Mouse (Mus musculus) heart, postnatal 0 days (tissue): ENCODE data around the gene Ece1. TPM values are rescaled to one million over a fixed set of nuclear protein-coding genes. Genes with fewer than 3 reads are reported as not detected.

Source experiments
- ATAC-seq: fragments of 200-750 bp; cut with Nextera tagmentation; 2 replicates; pipeline ENCODE4 v1.8.0; 2017; ENCODE audit warnings: low read depth, moderate number of reproducible peaks, moderate library complexity; ENCODE audit not compliant: insufficient read depth
- DNase-seq: peaks from one replicate; pipeline ENCODE4 v3.0.0-alpha.2; 2016; ENCODE audit warnings: low spot score
- H3K27ac ChIP-seq: fragments of 300-500 bp; sonication (generic); 2 replicates; pipeline ENCODE4 v1.5.1; 2014; ENCODE audit warnings: low read depth, mild to moderate bottlenecking
- H3K27me3 ChIP-seq: fragments of 300-500 bp; sonication (generic); 2 replicates; pipeline ENCODE4 v1.6.1; 2014; ENCODE audit warnings: low read length, mixed read lengths; ENCODE audit not compliant: control insufficient read depth, insufficient read depth
- H3K36me3 ChIP-seq: fragments of 300-500 bp; sonication (generic); replicated peaks from 2 replicates; pipeline ENCODE4 v1.6.1; 2014; ENCODE audit warnings: low read length, mixed read lengths; ENCODE audit not compliant: control insufficient read depth, insufficient read depth
- H3K4me1 ChIP-seq: fragments of 300-500 bp; sonication (generic); 2 replicates; pipeline ENCODE4 v1.6.1; 2014; ENCODE audit warnings: antibody characterized with exemption; ENCODE audit not compliant: control insufficient read depth, insufficient read depth
- H3K4me2 ChIP-seq: fragments of 300-500 bp; sonication (generic); 2 replicates; pipeline ENCODE4 v1.6.1; 2014; ENCODE audit warnings: low read depth, mild to moderate bottlenecking, low read length, moderate library complexity
- H3K4me3 ChIP-seq: fragments of 300-500 bp; sonication (generic); 2 replicates; pipeline ENCODE4 v1.5.1; 2014; ENCODE audit warnings: low read depth, low read length
- H3K9ac ChIP-seq: fragments of 300-500 bp; sonication (generic); replicated peaks from 2 replicates; pipeline ENCODE4 v1.6.1; 2014; ENCODE audit warnings: low read depth, low read length, mixed read lengths
- H3K9me3 ChIP-seq: fragments of 300-500 bp; sonication (generic); replicated peaks from 2 replicates; pipeline ENCODE4 v1.6.1; 2016; ENCODE audit warnings: low read length; ENCODE audit not compliant: control insufficient read depth
- CTCF ChIP-seq: IDR thresholded peaks from 2 replicates; pipeline ENCODE4 v1.5.1; 2016; ENCODE audit warnings: antibody characterized with exemption, control low read depth, low read depth
- EP300 ChIP-seq: IDR thresholded peaks from 2 replicates; pipeline ENCODE4 v1.6.1; 2016; ENCODE audit warnings: antibody characterized with exemption, low read depth
- WGBS: fragments of 180-500 bp; shearing (Covaris S2); extraction: QIAGEN DNeasy Blood & Tissue Kit; methylation state at CpG from one replicate; pipeline ENCODE4 v1.1.7; 2014; 5-methylcytosine and 5-hydroxymethylcytosine counted together
- polyA plus RNA-seq: library from polyadenylated mRNA; unstranded; fragments of >200 nt; fragmentation: Nextera tagmentation; extraction: Ambion mirVana; gene quantifications from 2 replicates; pipeline ENCODE4 v1.2.1, GENCODE M21; 2015
- total RNA-seq: library from RNA; depleted of rRNA; stranded (reverse); fragments of >200 nt; gene quantifications from 2 replicates; pipeline ENCODE4 v1.2.3, GENCODE M21; 2014; ENCODE audit warnings: low replicate concordance

Ece1 gene
- total and polyA plus RNA-seq, 2 experiments from 2014 or later, result 35.4 to 140 TPM

DNA sequence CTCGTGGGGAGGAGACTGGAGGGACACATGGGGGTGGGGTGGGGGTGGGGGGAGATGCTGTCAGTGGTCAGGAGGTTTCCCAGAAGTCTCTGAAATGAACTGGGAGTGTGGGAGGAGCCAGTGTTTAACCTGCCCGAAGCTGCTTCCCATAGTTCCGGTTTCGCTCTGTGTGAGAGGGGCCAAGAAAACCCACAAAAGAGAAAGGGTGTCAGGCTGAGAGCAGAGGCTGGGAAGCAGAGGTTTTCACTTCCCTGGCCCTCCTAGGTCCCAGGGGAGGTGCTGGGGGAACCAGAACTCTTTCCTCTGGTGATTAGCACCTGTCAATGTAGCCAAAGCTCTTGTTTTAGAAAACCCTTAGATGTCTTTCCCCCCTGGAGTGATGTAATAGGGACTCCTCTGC, 47.4 kb downstream of the Ece1 start:
- peaks cover 9% of the 10 kb centered on the region; the same call in 1 of the 2 replicates for H3K27me3 ChIP-seq
- 50% methylated on average over 4 of the region's 4 CpGs for WGBS
- H3K36me3 ChIP-seq, result no peaks in the 10 kb centered on the region
- TF ChIP-seq CTCF (no peak), EP300 (no peak)
- no peak for ATAC-seq
- H3K27ac ChIP-seq, result no peak overlapping the region
- no peaks in the 10 kb centered on the region for H3K9me3 ChIP-seq
- H3K9ac ChIP-seq, result no peak overlapping the region
- H3K4me2 ChIP-seq, result no peak overlapping the region
- H3K4me3 ChIP-seq, result no peak overlapping the region
- no peak for DNase-seq
- no peaks in the 10 kb centered on the region; the same call in 1 of the 2 replicates for H3K4me1 ChIP-seq

GRCm38 (mm10) chr4:137910382-137911009, 48.5 kb downstream of the Ece1 start:
- no peak for TF ChIP-seq EP300
- TF ChIP-seq CTCF, result peak; percentile 42; the same call in 1 of the 2 replicates
- Histone ChIP-seq H3K27ac (no peak overlapping the region), H3K27me3 (peaks cover 9% of the 10 kb centered on the region; the same call in 1 of the 2 replicates), H3K4me1 (no peaks in the 10 kb centered on the region; the same call in 1 of the 2 replicates), H3K36me3 (no peaks in the 10 kb centered on the region), H3K9me3 (no peaks in the 10 kb centered on the region), H3K4me3 (no peak overlapping the region), H3K9ac (no peak overlapping the region), H3K4me2 (no peak overlapping the region)
- no peak for ATAC-seq
- DNase-seq, result no peak
- 94% methylated on average over 5 of the region's 5 CpGs for WGBS

DNA sequence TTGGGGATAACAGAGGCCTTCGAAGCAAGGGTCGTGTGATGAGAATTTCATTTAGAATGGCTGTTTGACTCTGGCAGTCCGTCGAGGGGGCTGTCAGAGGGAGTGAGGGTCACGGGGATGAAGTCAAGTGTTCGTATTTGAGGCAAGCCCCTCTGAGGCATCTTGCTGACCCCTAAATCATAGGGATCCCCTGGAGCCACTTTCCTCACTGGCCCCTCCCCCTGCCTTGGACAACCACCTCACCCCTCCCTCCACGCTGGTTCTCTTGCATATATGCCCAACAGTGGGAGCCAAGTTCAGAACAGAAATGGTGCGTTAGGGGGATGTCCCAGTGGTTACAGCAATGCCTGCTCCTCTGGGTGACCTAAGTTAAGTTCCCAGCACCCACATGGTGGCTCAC, 49.6 kb downstream of the Ece1 start:
- Histone ChIP-seq H3K27me3 (peaks cover 9% of the 10 kb centered on the region; the same call in 1 of the 2 replicates), H3K4me2 (no peak overlapping the region), H3K9me3 (no peaks in the 10 kb centered on the region), H3K4me3 (no peak overlapping the region), H3K27ac (no peak overlapping the region), H3K4me1 (no peaks in the 10 kb centered on the region; the same call in 1 of the 2 replicates), H3K36me3 (no peaks in the 10 kb centered on the region), H3K9ac (no peak overlapping the region)
- WGBS, result 79% methylated on average over 8 of the region's 8 CpGs
- ATAC-seq, result no peak
- TF ChIP-seq CTCF (no peak), EP300 (no peak)
- DNase-seq, result no peak

DNA sequence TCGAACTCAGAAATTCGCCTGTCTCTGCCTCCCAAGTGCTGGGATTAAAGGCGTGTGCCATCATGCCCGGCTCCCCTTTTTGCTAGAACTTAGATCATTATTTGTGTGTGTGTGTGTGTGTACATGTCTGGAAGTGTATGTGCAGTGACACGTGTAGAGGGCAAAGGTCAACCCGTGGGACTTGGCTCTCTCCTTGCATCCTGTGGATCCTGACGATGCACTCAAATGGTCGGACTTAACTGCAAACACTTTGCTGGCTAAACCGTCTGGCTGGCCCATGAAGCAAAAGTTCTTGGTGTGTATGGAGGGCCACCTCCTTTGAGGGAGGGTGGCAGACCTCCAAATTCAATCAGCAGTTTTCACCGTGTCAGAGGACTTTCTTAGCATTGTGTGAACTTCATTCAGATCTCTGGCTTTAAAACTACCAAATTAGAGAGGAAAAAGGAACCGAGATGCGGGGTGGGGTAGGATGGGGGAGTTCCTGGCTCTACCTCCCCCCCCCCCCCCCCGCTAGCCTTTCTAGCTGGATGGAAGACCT, 50.8 kb downstream of the Ece1 start:
- Histone ChIP-seq H3K36me3 (no peaks in the 10 kb centered on the region), H3K9ac (peak overlapping the region; percentile 11; the same call in 1 of the 2 replicates), H3K4me2 (peak overlapping the region; percentile 67), H3K4me1 (peaks cover 9% of the 10 kb centered on the region; the same call in 1 of the 2 replicates), H3K27ac (peak overlapping the region; percentile 50), H3K4me3 (peak overlapping the region; percentile 38), H3K9me3 (no peaks in the 10 kb centered on the region), H3K27me3 (peaks cover 9% of the 10 kb centered on the region; the same call in 1 of the 2 replicates)
- TF ChIP-seq CTCF (no peak), EP300 (no peak)
- 65% methylated on average over 12 of the region's 13 CpGs for WGBS
- DNase-seq (no peak), ATAC-seq (no peak)

- WGBS, result 2% methylated on average over 53 of the region's 54 CpGs
- H3K4me3 ChIP-seq, result peak overlapping the region; percentile 38
- H3K36me3 ChIP-seq, result no peaks in the 10 kb centered on the region
- DNase-seq, result peak; percentile 60
- peaks cover 9% of the 10 kb centered on the region; the same call in 1 of the 2 replicates for H3K27me3 ChIP-seq
- peak overlapping the region; percentile 67 for H3K4me2 ChIP-seq
- peak overlapping the region; percentile 11; the same call in 1 of the 2 replicates for H3K9ac ChIP-seq
- H3K4me1 ChIP-seq, result peaks cover 10% of the 10 kb centered on the region; the same call in 1 of the 2 replicates
- TF ChIP-seq EP300, result no peak
- TF ChIP-seq CTCF, result no peak
- peak overlapping the region; percentile 50 for H3K27ac ChIP-seq
- H3K9me3 ChIP-seq, result no peaks in the 10 kb centered on the region
- peak; percentile 82 for ATAC-seq
Measured at GRCm38 (mm10) chr4:137913321-137914057, 51.5 kb downstream of the Ece1 start.
